Mouse (Mus musculus) cortical plate, adult 2 months (tissue): Measurements from ENCODE around the gene Actn3.

Experiments used
- CTCF ChIP-seq: fragments of 200-500 bp; IDR thresholded peaks from 2 replicates; pipeline ENCODE4 v1.5.1; 2011; ENCODE audit warnings: mild to moderate bottlenecking, control low read depth, low read length; ENCODE audit not compliant: insufficient read depth; ENCODE audit errors: extremely low read depth
- POLR2A ChIP-seq: fragments of 200-500 bp; IDR thresholded peaks from 2 replicates; pipeline ENCODE4 v1.6.1; 2011; ENCODE audit warnings: mild to moderate bottlenecking, low read length, control low read depth; ENCODE audit not compliant: insufficient read depth; ENCODE audit errors: extremely low read depth

DNA sequence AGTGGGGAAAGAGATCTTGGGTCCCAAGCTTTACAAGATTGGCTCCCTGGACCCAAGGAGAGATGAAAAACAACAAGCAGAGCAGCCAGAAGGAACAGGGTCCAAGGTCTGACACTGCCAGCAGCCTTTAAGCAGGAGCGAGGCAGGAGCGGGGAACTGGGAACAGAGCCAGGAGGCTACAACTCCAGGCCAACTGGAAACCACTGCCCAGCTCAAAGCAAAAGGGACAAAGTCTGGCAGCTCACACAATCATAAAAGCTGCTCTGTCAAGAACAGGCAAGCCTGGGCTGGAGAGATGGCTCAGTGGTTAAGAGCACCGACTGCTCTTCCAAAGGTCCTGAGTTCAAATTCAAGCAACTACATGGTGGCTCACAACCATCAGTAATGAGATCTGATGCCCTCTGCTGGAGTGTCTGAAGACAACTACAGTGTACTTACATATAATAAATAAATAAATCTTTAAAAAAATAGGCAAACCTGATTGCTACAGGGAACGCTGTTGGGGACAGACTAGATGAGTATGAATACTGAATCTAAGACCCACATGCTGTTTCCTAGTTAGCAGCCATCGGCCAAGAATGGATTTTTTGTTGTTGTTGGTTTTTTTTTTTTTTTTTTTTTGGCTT, 56.9 kb downstream of the Actn3 start:
- TF ChIP-seq CTCF (no peak), POLR2A (no peak)
